Mouse (Mus musculus) Patski (cell line): ENCODE measurements at regions not wholly inside any gene's neighbourhood (a gene's known extent, or its start where the extent isn't known, plus 50 kb on each side); places are given as distances from the start of the nearest gene placed in this dataset.
"Not testable (repeated sequence)": the region's sequence is repeated elsewhere in the genome, so short reads cannot be mapped to it uniquely, and the experiment has no call there.

Experiments
- ATAC-seq: fragments of 100-300 bp; one replicate; pipeline ENCODE4 v1.8.0; 2021
- CTCF ChIA-PET: fragments of 350-600 bp; sonication (Branson Sonifier 250); formaldehyde crosslinking; loops from one replicate; lab custom pipeline; 2022; ENCODE audit warnings: inconsistent platforms; lab: Charles Lee
- POLR2A ChIA-PET: fragments of 350-600 bp; sonication (Branson Sonifier 250); formaldehyde crosslinking; loops from one replicate; lab custom pipeline; 2022; ENCODE audit warnings: antibody characterized with exemption, inconsistent platforms; lab: Charles Lee
- DNase-seq: peaks from one replicate; pipeline ENCODE4 v3.0.0-alpha.2; 2011; ENCODE audit warnings: low read depth, low spot score
- H3K27me3 ChIP-seq: fragments of 371-371 bp; one replicate; pipeline ENCODE4 v1.5.1; 2021
- CTCF ChIP-seq: fragments of 100-300 bp; IDR thresholded peaks from one replicate; pipeline ENCODE4 v1.5.1; 2021
- in situ Hi-C: fragments of 300-500 bp; cut with MboI; formaldehyde crosslinking; loops from 3 replicates; pipeline ENCODE4 v1.11.1; 2018; ENCODE audit warnings: low pct_unique_long_range_greater_than_20kb, mixed read lengths

DNA sequence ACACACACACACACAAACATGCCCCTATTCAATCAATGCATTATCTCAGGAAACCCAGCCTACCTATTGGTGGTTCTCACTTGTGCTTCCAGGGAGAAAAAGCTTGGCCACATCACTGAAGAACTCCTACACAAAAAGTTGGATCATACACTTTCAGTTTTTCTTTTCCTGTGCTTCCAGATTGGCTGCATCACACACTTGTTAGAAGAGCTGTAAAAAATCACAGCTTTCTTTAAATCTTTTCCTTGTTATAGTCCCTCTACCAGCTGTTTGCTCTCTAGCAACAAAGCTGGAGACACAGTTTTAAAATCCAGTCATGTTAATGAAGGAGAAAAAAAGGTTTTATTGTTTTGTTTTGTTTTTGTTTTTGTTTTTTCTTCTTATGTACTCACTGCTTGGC lies 356.7 kb downstream of the Rprm start:
- in situ Hi-C loops, result no loop called here
- no peak for TF ChIP-seq CTCF
- CTCF ChIA-PET, result no interaction called here
- ATAC-seq (no peak), DNase-seq (no peak)
- no peaks in the 10 kb centered on the region for H3K27me3 ChIP-seq
- POLR2A ChIA-PET, result no interaction called here

DNA sequence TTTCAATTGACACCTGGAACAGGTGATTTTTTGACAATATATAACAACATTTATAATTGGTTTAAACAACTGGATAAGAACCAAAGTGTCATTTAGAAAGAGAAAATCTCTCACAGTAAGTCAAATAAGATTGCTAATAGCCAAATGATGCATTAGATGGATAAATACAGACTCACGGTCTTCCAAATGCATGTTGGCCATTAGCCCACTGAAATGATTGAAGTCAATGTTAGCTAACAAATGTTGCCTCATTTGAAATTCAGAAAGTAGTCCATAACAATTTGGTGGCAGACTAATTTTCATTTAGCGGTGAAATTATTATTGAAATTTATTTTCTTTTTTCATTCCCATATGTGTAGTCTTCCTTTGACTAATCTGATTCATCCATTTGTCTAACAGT lies 354.9 kb downstream of the Rprm start:
- in situ Hi-C loops, result no loop called here
- no peak for TF ChIP-seq CTCF
- POLR2A ChIA-PET, result no interaction called here
- ATAC-seq (no peak), DNase-seq (no peak)
- CTCF ChIA-PET, result no interaction called here
- H3K27me3 ChIP-seq, result no peaks in the 10 kb centered on the region

- H3K27me3 ChIP-seq, result no peaks in the 10 kb centered on the region
- in situ Hi-C loops, result no loop called here
- ChIA-PET POLR2A (no interaction called here), CTCF (no interaction called here)
- DNase-seq (no peak), ATAC-seq (no peak)
- TF ChIP-seq CTCF, result no peak
These were observed 321.9 kb downstream of the Rprm start for GRCm38 (mm10) chr2:53763486-53763885.

GRCm38 (mm10) chr2:53782035-53782434 lies 303.3 kb downstream of the Rprm start:
- DNase-seq, CTCF ChIA-PET, H3K27me3 ChIP-seq, ATAC-seq, in situ Hi-C loops, POLR2A ChIA-PET: not testable (repeated sequence)

DNA sequence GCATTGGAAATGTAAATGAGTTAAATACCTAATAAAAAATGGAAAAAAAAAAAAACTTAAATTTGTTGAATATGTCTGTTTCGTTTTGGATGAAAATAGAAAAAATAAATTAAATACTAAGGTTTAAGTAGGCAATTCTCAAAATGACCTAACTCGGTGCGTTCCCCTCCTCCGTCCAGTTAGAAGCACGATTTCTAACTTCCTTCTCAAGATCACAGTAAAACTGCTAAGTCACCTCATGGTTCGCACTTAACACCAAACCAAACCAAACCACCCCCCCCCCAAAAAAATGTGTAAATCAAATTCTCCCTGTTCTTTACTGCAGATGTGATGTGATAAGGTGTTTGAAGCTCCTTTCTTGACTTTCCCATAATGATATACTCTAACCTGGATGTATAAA lies 296.8 kb downstream of the Rprm start:
- H3K27me3 ChIP-seq, in situ Hi-C loops, ATAC-seq, CTCF ChIA-PET, DNase-seq, POLR2A ChIA-PET: not testable (repeated sequence)

- CTCF ChIA-PET, result no interaction called here
- TF ChIP-seq CTCF, result no peak
- ATAC-seq (no peak), DNase-seq (no peak)
- in situ Hi-C loops, result no loop called here
- no peaks in the 10 kb centered on the region for H3K27me3 ChIP-seq
- POLR2A ChIA-PET, result no interaction called here
These were observed 288.7 kb downstream of the Rprm start for GRCm38 (mm10) chr2:53796605-53797004.

- POLR2A ChIA-PET, result no interaction called here
- ATAC-seq, result no peak
- in situ Hi-C loops, result no loop called here
- no peaks in the 10 kb centered on the region for H3K27me3 ChIP-seq
- DNase-seq, result no peak
- CTCF ChIA-PET, result no interaction called here
- TF ChIP-seq CTCF, result no peak
These were observed 281.7 kb downstream of the Rprm start for GRCm38 (mm10) chr2:53803666-53804065.

DNA sequence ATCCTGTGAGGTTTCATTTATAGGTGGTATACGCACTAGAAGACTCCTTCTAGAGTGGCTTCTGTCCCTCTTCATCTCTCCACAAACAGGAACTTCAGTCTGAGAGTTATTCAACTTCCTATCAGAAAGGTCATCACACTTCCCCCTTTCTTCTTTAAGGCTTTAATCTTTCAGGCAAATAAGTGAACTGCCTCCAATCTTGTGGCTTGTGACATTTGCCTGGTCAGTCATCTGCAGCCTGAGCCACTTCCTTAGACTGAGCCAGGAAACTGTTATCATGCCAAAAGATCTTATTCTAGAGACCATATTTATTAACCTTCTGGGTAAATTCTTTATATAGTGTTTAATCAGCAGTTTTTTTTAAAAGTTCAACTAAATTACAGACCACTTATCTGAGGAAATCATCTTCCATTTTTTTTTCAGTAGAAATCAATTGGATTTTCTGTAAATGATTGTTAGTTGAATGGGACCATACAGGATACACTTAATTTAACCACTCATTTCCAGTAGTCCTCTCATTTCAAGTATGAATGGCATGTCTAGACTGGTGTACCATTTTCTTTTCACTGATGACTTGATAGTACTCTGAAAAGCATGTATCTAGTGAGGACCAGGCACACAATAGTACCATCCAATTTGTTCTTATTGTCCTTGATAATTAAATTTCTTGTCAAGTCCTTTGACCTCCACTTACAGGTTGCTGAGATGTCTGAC lies 234.4 kb downstream of the Rprm start:
- in situ Hi-C loops, result no loop called here
- no peak for ATAC-seq
- ChIA-PET POLR2A (no interaction called here), CTCF (no interaction called here)
- no peak for DNase-seq
- no peaks in the 10 kb centered on the region for H3K27me3 ChIP-seq
- no peak for TF ChIP-seq CTCF
